Mouse (Mus musculus) olfactory bulb, adult 2 months (tissue): ENCODE measurements around the gene Plekhd1.

Experiments used
- CTCF ChIP-seq: fragments of 200-500 bp; IDR thresholded peaks from 2 replicates; pipeline ENCODE4 v1.5.1; 2012; ENCODE audit warnings: low read depth, mild to moderate bottlenecking, low read length, moderate library complexity; ENCODE audit not compliant: insufficient read depth
- POLR2A ChIP-seq: fragments of 200-500 bp; IDR thresholded peaks from 2 replicates; pipeline ENCODE4 v1.6.1; 2012; ENCODE audit warnings: mild to moderate bottlenecking, low read depth, low read length, moderate library complexity; ENCODE audit not compliant: insufficient read depth

- TF ChIP-seq CTCF (no peak), POLR2A (no peak)
Observed at GRCm38 (mm10) chr12:80683554-80683953, 8.8 kb upstream of the Plekhd1 start.
